Mouse (Mus musculus): ENCODE measurements around the gene Acvr1c. TPM values are rescaled to one million over a fixed set of nuclear protein-coding genes. Genes with fewer than 3 reads are reported as not detected.
A peak's percentile ranks its signal among the peaks of the same experiment; 100 is the strongest.

Gene Acvr1c
- total and polyA plus RNA-seq, 2 experiments from 2014 or later, result 0.67 to 0.99 TPM

GRCm38 (mm10) chr2:58309695-58310094 is 48.0 kb downstream of the Acvr1c start:
- no peaks in the 10 kb centered on the region for H3K27me3 ChIP-seq (ENCODE audit: insufficient read depth, low read length)
- H3K9ac ChIP-seq (replicated peaks; ENCODE audit: low read length, poor library complexity, severe bottlenecking), result no peak overlapping the region
- no peak overlapping the region for H3K4me3 ChIP-seq (ENCODE audit: low read depth, low read length)
- ATAC-seq (ENCODE audit: low FRiP score) (no peak), DNase-seq (ENCODE audit: low spot score) (no peak)
- H3K9me3 ChIP-seq (ENCODE audit: low read length), result no peaks in the 10 kb centered on the region
- WGBS, result 68% methylated on average over 3 of the region's 3 CpGs
- H3K4me1 ChIP-seq (ENCODE audit: insufficient read depth, low read length), result no peaks in the 10 kb centered on the region
- no peaks in the 10 kb centered on the region for H3K36me3 ChIP-seq (ENCODE audit: insufficient read depth, low read length)
- no peak overlapping the region for H3K27ac ChIP-seq (ENCODE audit: low read depth, low read length)
- no peak overlapping the region for H3K4me2 ChIP-seq (ENCODE audit: low read depth, low read length, poor library complexity, severe bottlenecking)
- no peak for TF ChIP-seq CTCF (IDR thresholded peaks at IDR 0.05)

- Histone ChIP-seq H3K4me2 (ENCODE audit: low read depth, low read length, poor library complexity, severe bottlenecking) (no peak overlapping the region), H3K9me3 (ENCODE audit: low read length) (no peaks in the 10 kb centered on the region), H3K9ac (replicated peaks; ENCODE audit: low read length, poor library complexity, severe bottlenecking) (no peak overlapping the region), H3K4me1 (ENCODE audit: insufficient read depth, low read length) (no peaks in the 10 kb centered on the region), H3K27me3 (ENCODE audit: insufficient read depth, low read length) (no peaks in the 10 kb centered on the region), H3K36me3 (ENCODE audit: insufficient read depth, low read length) (no peaks in the 10 kb centered on the region), H3K27ac (ENCODE audit: low read depth, low read length) (no peak overlapping the region), H3K4me3 (ENCODE audit: low read depth, low read length) (no peak overlapping the region)
- no peak for TF ChIP-seq CTCF (IDR thresholded peaks at IDR 0.05)
- DNase-seq (ENCODE audit: low spot score) (no peak), ATAC-seq (ENCODE audit: low FRiP score) (no peak)
- WGBS, result 83% methylated on average over 3 of the region's 3 CpGs
Measured at GRCm38 (mm10) chr2:58304450-58304849, 53.2 kb downstream of the Acvr1c start.

- Histone ChIP-seq H3K9ac (replicated peaks; ENCODE audit: low read length, poor library complexity, severe bottlenecking) (no peak overlapping the region), H3K27me3 (ENCODE audit: insufficient read depth, low read length) (no peaks in the 10 kb centered on the region), H3K4me1 (ENCODE audit: insufficient read depth, low read length) (no peaks in the 10 kb centered on the region), H3K4me2 (ENCODE audit: low read depth, low read length, poor library complexity, severe bottlenecking) (no peak overlapping the region), H3K27ac (ENCODE audit: low read depth, low read length) (no peak overlapping the region), H3K9me3 (ENCODE audit: low read length) (no peaks in the 10 kb centered on the region), H3K36me3 (ENCODE audit: insufficient read depth, low read length) (no peaks in the 10 kb centered on the region), H3K4me3 (ENCODE audit: low read depth, low read length) (no peak overlapping the region)
- ATAC-seq (ENCODE audit: low FRiP score), result no peak
- DNase-seq (ENCODE audit: low spot score), result no peak
- WGBS, result 14% methylated on average over 9 of the region's 9 CpGs
- TF ChIP-seq CTCF (IDR thresholded peaks at IDR 0.05), result no peak
Measured at GRCm38 (mm10) chr2:58289759-58290431, 67.8 kb downstream of the Acvr1c start.

GRCm38 (mm10) chr2:58289331-58289730 is 68.4 kb downstream of the Acvr1c start:
- H3K36me3 ChIP-seq (ENCODE audit: insufficient read depth, low read length), result no peaks in the 10 kb centered on the region
- no peak overlapping the region for H3K4me3 ChIP-seq (ENCODE audit: low read depth, low read length)
- ATAC-seq (ENCODE audit: low FRiP score), result no peak
- no peaks in the 10 kb centered on the region for H3K4me1 ChIP-seq (ENCODE audit: insufficient read depth, low read length)
- H3K9me3 ChIP-seq (ENCODE audit: low read length), result no peaks in the 10 kb centered on the region
- 61% methylated on average over 6 of the region's 6 CpGs for WGBS
- DNase-seq (ENCODE audit: low spot score), result no peak
- no peaks in the 10 kb centered on the region for H3K27me3 ChIP-seq (ENCODE audit: insufficient read depth, low read length)
- TF ChIP-seq CTCF (IDR thresholded peaks at IDR 0.05), result no peak
- H3K9ac ChIP-seq (replicated peaks; ENCODE audit: low read length, poor library complexity, severe bottlenecking), result no peak overlapping the region
- no peak overlapping the region for H3K4me2 ChIP-seq (ENCODE audit: low read depth, low read length, poor library complexity, severe bottlenecking)
- H3K27ac ChIP-seq (ENCODE audit: low read depth, low read length), result no peak overlapping the region

- Histone ChIP-seq H3K9me3 (ENCODE audit: low read length) (no peaks in the 10 kb centered on the region), H3K9ac (replicated peaks; ENCODE audit: low read length, poor library complexity, severe bottlenecking) (no peak overlapping the region), H3K4me2 (ENCODE audit: low read depth, low read length, poor library complexity, severe bottlenecking) (no peak overlapping the region), H3K4me1 (ENCODE audit: insufficient read depth, low read length) (no peaks in the 10 kb centered on the region), H3K27ac (ENCODE audit: low read depth, low read length) (no peak overlapping the region), H3K27me3 (ENCODE audit: insufficient read depth, low read length) (no peaks in the 10 kb centered on the region), H3K36me3 (ENCODE audit: insufficient read depth, low read length) (no peaks in the 10 kb centered on the region), H3K4me3 (ENCODE audit: low read depth, low read length) (no peak overlapping the region)
- ATAC-seq (ENCODE audit: low FRiP score) (no peak), DNase-seq (ENCODE audit: low spot score) (peak; percentile 35)
- TF ChIP-seq CTCF (IDR thresholded peaks at IDR 0.05), result peak; percentile 47
- 62% methylated on average over 8 of the region's 8 CpGs for WGBS
Measured at GRCm38 (mm10) chr2:58282259-58282910, 75.3 kb downstream of the Acvr1c start.

GRCm38 (mm10) chr2:58281046-58281445 is 76.6 kb downstream of the Acvr1c start:
- H3K9ac ChIP-seq (replicated peaks; ENCODE audit: low read length, poor library complexity, severe bottlenecking), result no peak overlapping the region
- H3K9me3 ChIP-seq (ENCODE audit: low read length), result no peaks in the 10 kb centered on the region
- H3K4me1 ChIP-seq (ENCODE audit: insufficient read depth, low read length), result no peaks in the 10 kb centered on the region
- DNase-seq (ENCODE audit: low spot score), result no peak
- H3K4me2 ChIP-seq (ENCODE audit: low read depth, low read length, poor library complexity, severe bottlenecking), result no peak overlapping the region
- WGBS, result 56% methylated on average over 3 of the region's 3 CpGs
- no peaks in the 10 kb centered on the region for H3K27me3 ChIP-seq (ENCODE audit: insufficient read depth, low read length)
- H3K27ac ChIP-seq (ENCODE audit: low read depth, low read length), result no peak overlapping the region
- TF ChIP-seq CTCF (IDR thresholded peaks at IDR 0.05), result no peak
- no peak for ATAC-seq (ENCODE audit: low FRiP score)
- H3K36me3 ChIP-seq (ENCODE audit: insufficient read depth, low read length), result no peaks in the 10 kb centered on the region
- no peak overlapping the region for H3K4me3 ChIP-seq (ENCODE audit: low read depth, low read length)
